Mouse (Mus musculus): ENCODE measurements around the gene Fam133b.
A peak's percentile ranks its signal among the peaks of the same experiment; 100 is the strongest.
"Not testable (repeated sequence)": the region's sequence is repeated elsewhere in the genome, so short reads cannot be mapped to it uniquely, and the experiment has no call there.

Fam133b gene

DNA sequence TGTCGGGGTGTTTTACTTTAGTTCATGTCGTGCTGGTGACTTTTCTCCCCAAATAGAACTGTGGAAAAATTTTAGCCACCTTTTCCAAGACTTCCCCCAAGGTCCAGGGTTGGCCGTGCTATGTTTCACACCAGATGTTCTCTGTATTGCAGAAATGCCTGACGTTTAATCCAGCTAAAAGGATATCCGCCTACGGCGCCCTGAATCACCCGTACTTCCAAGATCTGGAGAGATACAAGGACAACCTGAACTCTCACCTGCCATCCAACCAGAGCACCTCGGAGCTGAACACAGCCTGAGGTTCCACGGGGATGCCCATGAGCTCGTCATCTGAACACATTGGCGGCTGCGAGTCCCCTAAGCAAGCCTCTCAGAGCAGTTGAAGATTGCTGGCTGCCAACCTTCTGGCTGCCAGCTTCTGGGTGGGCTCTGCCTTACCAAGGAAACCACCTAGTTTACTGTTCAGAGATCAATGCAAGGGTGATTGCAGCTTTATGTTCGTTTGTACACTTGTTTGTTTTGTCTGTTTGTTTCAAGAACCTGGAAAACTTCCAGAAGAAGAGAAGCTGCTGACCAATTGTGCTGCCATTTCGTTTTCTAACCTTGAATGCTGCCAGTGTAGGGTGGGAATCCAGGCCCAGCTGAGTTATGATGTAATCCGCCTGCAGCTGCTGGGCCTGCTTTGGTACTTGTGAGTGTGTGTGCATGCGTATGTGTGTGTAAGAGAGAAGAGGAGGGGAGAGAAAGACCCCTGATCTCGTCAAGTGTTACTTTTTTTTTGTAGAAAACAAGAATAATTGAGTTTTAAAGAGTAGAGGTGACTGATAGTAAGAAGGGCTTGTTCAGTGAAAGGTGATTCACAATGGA is 22.9 kb upstream of the Fam133b start:
- no peak for DNase-seq (ENCODE audit: low spot score)

DNA sequence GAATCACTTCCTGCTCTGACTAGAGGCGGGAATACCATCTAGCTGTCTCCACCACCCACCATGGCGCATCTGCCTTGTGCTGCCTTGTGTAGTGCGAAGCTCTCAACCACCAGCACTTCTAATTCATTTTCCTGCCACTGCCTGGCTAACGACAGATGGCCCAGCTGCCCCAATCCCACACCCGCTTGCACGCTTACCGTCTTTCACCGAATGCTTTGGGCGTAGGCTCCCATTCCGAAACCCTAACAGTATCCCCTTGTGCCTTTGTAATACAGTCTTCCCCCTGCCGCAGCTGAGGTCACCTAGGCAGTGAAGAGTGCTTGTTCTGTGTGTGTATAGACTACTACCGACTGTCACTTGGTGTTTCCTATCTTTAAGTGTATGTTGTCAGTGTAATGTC is 21.9 kb upstream of the Fam133b start:
- DNase-seq (ENCODE audit: low spot score): no peak

DNA sequence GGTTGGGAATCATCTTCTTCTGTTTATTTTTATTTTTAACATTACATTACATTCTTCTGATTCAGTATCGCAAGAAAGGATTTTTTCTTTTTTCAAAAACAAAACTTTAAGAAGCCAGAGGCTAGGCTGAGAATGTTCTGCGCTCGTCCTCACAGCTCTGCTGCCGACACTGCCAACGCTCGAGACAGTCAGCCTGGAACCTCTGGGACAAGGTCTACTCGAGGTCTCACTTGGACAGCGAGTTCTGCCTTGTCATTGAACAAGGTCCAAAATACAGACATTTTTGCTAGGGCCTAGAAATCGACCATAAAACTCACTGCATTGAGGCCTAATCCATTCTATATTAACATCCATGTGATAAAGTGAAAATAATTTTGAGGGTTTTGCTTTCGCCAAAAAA is 20.8 kb upstream of the Fam133b start:
- no peak for DNase-seq (ENCODE audit: low spot score)

DNA sequence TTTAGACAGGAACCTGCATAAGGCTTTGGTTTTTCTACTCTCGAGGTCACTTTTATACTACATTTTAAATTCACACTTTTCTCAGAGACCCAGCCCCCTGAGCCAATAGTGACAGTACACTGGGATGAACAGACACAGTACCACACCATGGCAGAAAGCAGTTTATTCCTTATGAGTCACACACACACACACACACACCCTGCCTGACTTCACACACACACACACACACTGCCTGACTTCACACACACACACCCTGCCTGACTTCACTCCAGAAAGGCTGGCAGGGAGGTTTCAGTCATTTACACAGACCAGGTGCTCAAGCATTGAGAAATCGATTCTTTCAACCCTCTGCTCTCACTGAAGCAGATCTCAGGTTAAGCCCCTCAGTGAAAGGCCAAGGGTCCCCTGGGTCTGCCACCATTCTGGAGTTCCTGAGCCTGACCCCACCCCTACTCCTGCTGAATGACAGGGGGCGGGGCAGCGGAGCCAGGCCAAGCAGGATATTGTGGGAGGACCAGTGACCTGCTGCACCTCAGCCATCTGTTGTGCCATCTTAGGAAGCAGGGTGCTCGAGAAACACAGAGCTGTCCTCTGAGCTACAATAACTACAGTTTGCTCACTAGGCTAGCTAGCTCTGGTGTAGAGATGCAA is 16.5 kb upstream of the Fam133b start:
- DNase-seq (ENCODE audit: low spot score): no peak

DNA sequence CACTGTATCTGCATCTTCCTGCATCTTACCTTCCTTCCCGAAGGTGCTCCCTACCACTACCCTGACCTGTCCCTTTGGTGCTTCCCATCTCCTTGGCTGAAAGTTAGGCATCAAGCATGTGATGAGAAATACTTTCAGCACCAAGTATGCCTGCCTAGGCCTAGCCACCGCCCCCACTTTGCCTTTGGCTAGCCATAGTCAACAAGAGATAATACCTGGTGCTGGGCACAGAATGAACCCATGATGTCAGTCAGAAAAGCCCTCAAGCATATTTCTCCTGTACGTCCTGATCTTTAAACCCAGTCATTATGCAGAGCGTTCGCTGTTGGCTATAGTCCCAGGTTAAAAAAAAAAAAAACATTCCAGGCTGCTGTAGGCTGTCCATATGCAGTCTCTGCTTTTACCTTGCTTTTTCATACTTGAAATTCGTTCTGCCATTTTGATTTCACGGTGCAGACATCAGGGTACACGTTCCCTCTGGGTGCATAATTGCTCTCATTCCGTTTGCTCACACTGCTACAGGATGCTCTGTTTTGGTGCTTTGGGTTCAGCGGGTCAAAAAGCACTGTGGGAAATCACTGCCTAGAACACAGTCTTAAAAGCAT is 13.9 kb upstream of the Fam133b start:
- DNase-seq (ENCODE audit: low spot score): no peak

DNA sequence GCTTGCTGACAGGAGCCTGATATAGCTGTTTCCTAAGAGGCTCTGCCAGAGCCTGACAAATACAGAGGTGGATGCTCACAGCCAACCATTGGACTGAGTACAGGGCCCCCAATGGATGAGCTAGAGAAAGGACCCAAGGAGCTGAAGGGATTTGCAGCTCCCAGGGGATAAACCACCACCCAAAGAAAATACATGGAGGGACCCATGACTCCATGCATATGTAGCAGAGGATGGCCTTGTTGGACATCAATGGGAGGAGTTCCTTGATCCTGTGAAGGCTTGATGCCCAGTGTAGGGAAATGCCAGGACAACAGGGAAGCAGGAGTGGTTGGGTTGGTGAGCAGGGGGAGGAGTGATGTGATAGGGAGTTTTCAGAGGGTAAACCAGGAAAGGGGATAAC is 11.6 kb upstream of the Fam133b start:
- DNase-seq (ENCODE audit: low spot score): not testable (repeated sequence)

DNA sequence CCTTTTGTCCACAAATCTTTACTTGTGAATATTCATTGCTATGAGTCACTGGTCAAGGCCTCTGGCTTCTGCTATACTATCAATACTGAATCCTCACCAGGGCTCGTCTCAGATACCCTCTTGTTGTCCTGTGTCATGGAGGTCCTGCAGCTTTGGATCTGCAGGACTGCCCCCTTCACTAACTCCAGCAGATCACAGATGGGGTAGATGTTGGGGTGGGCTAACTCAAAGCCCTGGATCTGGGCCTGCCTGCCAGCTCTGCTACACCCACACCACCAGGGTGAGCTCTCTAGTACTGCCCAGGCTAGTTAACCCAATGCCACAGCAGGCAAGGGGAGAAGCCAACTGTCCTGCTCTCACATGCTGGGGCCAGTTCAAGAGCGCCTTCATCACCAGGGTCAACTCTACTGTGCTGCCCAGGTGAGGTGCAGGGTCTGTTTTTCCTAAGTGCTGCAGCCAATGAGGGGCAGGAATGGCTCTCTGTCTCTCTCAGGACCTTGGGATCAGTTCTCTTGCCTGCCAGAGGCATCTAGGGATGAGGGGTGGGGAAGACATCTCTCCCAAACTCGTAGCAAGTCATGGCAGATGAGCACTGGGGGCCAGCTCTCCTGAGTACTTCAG is 6.9 kb upstream of the Fam133b start:
- DNase-seq (ENCODE audit: low spot score): no peak

DNA sequence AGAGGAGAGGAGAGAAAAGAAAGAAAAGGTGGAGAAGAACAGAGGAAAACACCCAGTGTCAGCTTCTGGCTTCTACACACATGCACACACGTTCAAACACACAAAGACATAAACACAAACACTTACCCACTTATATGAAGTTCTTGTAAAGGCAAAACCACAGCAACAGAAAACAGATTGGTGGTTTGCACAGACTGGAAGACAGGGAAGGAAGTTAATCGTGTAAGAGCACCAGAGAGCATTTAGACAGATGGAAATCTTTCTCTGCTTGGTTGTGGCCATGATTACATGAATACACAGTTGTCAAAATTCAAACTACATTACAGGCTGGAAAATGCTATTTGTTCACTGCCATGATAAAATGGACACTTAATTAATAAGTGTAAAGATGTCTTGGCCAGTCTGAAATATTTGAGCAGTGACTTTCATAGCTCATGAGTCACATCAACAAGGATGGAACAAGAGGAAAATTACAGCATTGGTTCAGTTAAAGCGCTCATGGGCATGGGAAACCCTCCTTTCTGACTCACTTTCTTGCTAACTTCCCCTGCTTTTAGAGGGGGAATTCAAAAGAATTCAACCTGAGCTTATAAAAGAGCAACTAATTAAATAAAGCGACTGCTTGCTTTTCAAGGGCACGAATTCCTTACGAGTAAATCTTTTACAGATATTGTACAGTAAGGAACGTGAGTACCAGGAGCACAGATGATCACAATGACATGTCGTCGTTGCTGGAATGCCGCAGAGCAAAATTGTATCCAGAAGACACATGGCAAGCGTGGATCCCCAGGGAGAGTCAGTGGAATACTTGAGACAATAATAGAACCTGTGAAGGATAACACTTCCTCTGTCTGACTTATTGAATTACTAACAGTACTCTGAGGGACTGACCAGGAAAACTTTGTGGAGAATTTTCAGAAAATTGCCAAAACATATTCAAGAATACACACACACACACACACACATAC is 4.8 kb upstream of the Fam133b start:
- DNase-seq (ENCODE audit: low spot score): no peak

DNA sequence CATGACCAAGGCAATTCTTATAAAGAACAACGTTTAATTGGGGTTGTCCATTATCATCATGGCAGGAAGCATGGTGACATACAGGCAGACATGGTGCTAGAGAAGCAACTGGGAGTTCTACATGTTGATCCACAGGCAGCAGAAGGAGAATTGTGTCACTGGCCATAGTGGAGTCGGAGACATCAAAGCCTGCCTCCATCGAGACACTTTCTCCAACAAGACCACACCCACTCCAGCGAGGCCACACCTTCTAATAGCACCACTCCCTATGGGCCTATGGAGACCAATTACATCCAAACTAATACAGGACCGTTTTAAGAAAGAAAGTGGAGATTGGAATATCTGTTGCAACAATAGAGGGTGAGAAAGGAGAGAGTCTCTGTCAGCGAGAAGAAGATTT is 1.8 kb upstream of the Fam133b start:
- no peak for DNase-seq (ENCODE audit: low spot score)

DNA sequence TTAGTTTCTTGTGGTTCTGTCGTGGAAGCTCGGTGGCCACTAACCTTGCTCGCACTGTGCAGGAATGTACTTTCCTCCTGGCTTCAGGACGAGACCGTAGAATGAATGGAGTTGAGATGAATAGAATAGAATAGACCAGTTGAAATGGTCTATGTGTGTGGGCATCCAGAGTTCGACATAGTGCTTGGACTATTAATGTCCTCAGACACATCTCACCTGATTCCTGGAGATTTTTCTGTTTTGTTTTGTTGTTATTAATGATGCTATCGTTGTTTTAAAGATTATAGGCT is 792 bp downstream of the Fam133b start:
- DNase-seq (ENCODE audit: low spot score): no peak

DNA sequence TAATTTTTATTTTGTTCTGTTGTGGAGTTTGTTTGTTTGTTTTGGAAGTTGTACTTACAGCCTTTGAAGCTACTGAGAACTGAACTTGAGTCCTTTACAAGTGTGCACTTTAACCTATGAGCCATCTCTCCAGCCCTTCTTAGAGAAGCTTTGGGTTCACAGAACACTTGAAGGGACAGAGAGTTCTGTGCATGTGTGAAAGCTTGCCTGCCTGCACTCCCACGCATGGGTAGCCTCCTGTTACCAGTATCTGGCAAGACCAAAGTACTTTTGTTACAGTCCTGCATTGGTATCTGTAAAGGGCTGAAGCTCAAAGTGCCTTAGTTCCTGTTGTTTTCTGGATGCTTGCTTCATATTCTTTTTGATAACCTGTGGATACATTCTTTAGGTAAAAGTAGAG is 2.6 kb downstream of the Fam133b start:
- no peak for DNase-seq (ENCODE audit: low spot score)

DNA sequence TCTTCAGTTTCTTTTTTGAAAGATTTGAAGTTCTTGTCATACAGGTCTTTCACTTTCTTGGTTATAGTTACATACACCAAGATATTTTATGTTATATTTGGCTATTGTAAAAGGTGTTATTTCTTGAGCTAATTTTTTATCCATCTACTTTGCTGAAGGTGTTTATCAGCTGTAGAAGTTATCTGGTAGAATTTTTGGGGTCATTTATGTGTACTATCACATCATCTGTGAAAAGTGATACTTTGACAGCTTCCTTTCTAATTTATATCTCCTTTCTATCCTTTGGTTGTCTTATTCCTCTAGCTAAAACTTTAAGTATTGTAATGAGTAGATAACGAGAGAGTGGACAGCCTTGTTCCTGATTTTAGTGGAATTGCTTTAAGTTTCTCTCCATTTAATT is 7.8 kb downstream of the Fam133b start:
- no peak for DNase-seq (ENCODE audit: low spot score)

DNA sequence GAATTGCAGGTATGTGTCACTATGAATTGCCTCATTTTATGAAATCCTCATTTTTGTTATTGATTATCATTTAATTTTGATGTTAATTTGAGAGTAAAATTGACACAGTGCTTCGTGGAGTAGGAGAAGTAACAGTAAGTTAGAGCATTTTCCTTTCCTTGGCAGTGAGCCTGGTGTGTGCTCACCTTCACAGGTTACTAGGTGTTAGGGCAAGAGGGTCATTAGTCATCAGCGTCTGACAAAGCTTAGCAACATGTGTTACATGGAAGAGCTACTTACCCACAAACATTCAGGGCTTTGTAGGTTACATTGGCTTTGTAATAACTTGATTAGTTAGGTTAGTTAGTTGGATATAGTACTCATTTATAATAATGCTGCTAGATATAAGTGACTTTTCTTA is 10.6 kb downstream of the Fam133b start:
- DNase-seq (ENCODE audit: low spot score): no peak

DNA sequence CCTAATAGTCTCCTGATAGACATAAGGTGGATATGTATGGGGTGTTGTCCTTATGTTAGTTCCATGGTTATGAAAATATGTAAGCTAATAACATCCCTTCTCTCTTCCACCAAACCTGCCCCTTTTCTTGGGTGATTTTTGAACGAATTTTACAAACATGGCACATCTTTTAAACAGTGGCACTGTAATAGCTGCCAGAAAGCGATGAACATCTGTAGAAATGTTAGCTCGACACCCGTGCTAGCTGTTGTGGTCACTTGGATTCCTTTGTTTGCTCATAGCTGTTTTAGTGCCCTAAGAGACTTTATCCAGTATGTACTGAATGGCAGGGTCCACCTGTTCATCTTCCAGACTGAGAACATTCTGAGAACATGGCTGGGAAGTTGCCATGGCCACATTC is 27.6 kb downstream of the Fam133b start, which contains the start of gene 1700109H08Rik:
Gene 1700109H08Rik (plus strand): TSS at position 301 of the 400 bp plus-strand sequence.
- DNase-seq (ENCODE audit: low spot score): no peak

DNA sequence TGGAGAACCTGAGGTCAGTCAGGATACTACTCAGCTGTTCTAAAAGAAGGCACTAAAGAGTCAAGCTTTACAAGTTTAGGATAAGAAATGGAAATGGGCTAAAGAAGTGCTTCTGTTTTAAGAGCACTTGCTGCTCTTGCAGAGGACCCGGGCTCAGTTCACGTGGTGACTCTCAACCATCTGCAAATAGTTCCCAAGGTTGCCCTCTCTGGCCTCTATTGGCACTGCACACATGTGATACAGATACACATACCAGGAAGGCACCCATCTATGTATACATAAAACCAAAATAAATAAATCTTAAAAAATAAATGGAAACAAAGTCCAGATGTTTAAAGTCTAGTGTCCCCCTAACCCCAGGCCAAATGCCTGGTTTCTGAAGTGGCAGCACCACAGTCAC is 31.2 kb downstream of the Fam133b start:
- no peak for DNase-seq (ENCODE audit: low spot score)

DNA sequence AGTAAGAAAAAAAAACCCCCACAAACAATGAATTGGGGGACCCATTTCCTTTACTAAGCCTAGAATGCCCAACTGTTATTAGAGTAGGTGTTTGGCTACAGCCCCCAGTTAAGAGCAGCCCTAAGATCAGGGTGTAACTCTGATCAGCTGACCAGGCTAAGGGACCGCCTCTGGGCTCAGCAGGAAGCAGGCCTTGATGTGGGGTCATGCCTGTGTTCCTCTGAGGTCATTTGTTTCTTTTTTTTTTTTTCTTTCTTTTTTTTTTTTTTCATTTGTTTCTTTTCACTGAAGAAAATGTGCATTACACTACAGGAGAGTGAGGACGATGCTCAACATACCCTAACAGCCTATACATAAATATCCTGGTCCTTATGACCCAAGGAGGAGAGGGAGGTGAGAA is 34.3 kb downstream of the Fam133b start:
- DNase-seq (ENCODE audit: low spot score): no peak

DNA sequence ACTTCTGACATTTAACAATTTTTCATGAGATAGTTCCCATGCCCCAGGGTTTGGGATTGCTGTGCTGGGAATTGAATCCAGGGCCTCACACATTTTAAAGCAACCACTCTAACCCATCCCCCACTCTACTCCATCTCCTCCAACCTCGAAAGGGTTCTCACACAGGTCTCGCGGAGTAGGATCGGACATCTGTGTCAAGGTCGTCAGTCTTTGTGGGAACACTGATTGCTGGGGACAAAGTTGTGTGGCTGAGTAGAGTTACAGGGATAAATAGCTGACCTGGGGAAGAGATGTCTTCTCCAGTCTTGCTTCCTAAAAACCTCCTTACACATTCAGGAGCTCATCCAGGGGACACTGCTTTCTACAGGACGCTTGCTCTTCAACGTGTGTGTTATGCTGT is 35.4 kb downstream of the Fam133b start:
- DNase-seq (ENCODE audit: low spot score): no peak

DNA sequence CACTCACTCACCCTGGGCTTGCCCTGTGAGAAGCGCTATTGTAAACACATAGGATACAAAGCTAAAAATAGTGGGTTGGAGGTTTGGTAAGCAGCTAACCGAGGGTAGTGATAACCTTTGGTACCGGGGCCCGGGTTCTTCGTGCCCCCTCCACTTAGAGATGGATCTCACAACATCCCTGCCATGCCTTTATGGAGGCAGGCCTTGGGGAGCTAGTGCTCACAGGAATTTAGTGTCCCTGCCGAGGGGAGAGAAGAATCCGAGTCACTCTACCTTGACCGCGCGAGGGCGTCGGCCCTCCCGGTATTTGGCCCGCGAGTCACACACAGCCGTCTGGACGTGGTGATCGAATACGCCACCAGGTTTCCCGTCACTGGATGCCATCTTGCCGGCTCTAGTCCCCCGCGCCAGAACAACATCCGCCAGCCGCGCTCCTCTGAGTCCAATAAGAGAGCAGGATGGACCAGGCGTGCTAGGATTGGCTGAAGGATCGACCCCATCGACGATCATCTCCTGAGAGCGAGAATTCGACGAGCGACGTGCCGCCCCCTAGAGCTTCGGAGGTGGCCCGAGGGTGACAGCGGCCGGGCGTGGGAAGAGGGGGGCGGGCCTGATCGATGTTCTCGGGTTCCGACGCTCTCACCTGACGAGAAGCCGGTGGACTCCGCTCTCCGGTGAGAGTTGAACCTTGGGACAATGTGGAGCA is 52.2 kb downstream of the Fam133b start, which contains the start of gene Pex1:
Gene Pex1 (plus strand): TSS at position 374 of the 706 bp plus-strand sequence.
- peak; percentile 94 for DNase-seq (ENCODE audit: low spot score)

DNA sequence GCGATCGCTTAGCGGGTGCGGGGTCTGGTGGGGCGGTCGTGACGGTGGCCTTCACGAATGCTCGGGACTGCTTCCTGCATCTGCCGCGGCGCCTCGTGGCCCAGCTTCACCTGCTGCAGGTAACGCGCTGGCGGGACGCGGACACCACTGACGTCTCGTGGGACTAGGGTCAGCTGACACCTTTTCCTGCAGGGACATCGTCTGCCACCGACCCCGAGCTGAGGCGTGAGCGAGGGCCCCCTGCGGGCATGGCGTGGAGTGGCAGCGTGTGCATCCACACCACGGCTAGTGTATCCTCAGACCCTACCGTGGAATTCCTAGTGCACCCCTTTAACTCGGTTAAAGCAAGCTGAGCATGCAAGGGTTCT is 52.8 kb downstream of the Fam133b start, which contains the start of gene Rbm48:
Gene Rbm48 (minus strand): TSS at position 187 of the 368 bp plus-strand sequence.
- peak; percentile 84 for DNase-seq (ENCODE audit: low spot score)

DNA sequence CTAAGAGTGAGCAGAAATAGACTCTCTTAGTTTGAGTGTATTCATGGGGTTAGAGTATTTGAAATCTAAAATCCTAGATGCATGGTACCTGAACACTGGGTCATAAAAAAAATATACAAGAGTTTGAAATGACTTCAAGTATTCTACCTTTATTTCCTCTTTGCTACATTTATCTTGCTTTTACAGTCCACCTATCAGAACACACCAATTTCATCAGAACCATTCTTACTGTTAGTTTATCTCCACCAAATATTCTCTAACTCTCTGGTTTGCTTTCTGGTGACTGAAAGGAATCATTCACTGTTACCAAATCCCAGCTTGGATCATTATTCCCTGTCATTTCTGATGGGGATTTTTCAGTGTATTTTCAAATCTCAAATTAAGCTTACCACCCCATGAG is 53.5 kb downstream of the Fam133b start:
- no peak for DNase-seq (ENCODE audit: low spot score)

DNA sequence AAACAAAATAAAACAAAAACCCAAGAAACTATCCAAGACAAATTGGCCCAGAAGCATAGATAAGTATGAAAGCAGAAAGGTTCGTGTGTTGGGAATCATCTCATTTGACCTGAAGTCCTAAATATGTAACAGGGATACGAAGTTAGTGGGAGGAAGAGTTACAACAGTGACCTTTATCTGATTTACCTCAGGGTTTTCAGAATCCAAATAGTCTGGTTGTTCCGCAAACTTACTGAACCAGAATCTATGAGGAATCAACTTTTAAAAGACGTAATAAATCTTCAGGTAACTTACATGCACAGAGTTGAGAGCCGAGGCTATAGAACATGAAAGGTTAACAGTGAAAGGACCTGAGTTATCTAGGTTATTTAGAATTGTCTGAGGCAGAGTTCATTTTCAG is 55.1 kb downstream of the Fam133b start:
- DNase-seq (ENCODE audit: low spot score): no peak

All from urinary bladder, postnatal 14 days (tissue).